ENCODE assay signal across 8 mouse cellular contexts in genomic region chr11:98681786-98682745, GRCm38 (mm10). TPM values are rescaled to one million over a fixed set of nuclear protein-coding genes. Genes with fewer than 3 reads are reported as not detected.
DNase-seq lines count a peak whose midpoint lies in the region; ATAC-seq and TF ChIP-seq lines count a peak whose summit lies in the region.

Gene Psmd3 (plus strand): TSS chr11:98682554.

- peaks cover 35% of the 10 kb centered on the region for H3K79me3 ChIP-seq in C2C12 (ENCODE audit: low read depth)

- peaks cover 47% of the 10 kb centered on the region for H3K79me2 ChIP-seq in C2C12 (ENCODE audit: control insufficient read depth, insufficient read depth)
- H3K79me2 ChIP-seq in liver, adult 2 months (ENCODE audit: control insufficient read depth, insufficient read depth, low read length) = peaks cover 9% of the 10 kb centered on the region; the same call in 1 of the 2 replicates
- H3K79me2 ChIP-seq in myocyte (ENCODE audit: control insufficient read depth, insufficient read depth) = peaks cover 28% of the 10 kb centered on the region

- H3K4me1 ChIP-seq in erythroblast, embryonic 14.5 days (ENCODE audit: control insufficient read depth) = peaks cover 41% of the 10 kb centered on the region
- H3K4me1 ChIP-seq in heart, embryonic 11.5 days (ENCODE audit: control insufficient read depth, insufficient read depth, low read length) = peaks cover 7% of the 10 kb centered on the region; the same call in 1 of the 2 replicates
- H3K4me1 ChIP-seq in kidney, embryonic 16.5 days (ENCODE audit: insufficient read depth, low read length) = peaks cover 37% of the 10 kb centered on the region
- peaks cover 5% of the 10 kb centered on the region for H3K4me1 ChIP-seq in liver, adult 2 months (ENCODE audit: control insufficient read depth, insufficient read depth, low read length)

- peak; percentile 83; the same call in 1 of the 2 replicates for TF ChIP-seq POLR2A in brain, embryonic 14.5 days (IDR thresholded peaks at IDR 0.05; ENCODE audit: borderline replicate concordance, extremely low read depth, insufficient read depth, insufficient read length, poor library complexity, severe bottlenecking)
- TF ChIP-seq POLR2A in liver, adult 2 months (IDR thresholded peaks at IDR 0.05; ENCODE audit: extremely low read depth, insufficient read depth, low read length) = peak; percentile 83
- peak; percentile 85 for TF ChIP-seq POLR2A in myocyte (IDR thresholded peaks at IDR 0.05; ENCODE audit: insufficient read length, low read depth)

- peak within 1 kb of the TSS; percentile 88 for H3K4me2 ChIP-seq in heart, embryonic 11.5 days
- H3K4me2 ChIP-seq in kidney, embryonic 16.5 days (replicated peaks; ENCODE audit: low read depth, low read length) = peak within 1 kb of the TSS; percentile 83
- H3K4me2 ChIP-seq in myocyte (ENCODE audit: low read depth) = peak within 1 kb of the TSS; percentile 98

- peak; percentile 99 for DNase-seq in brain, embryonic 14.5 days (ENCODE audit: low read depth)
- DNase-seq in liver, adult 2 months (ENCODE audit: extremely low read depth, low read depth, low spot score) = peak; percentile 93
- DNase-seq in splenic B cell, adult 2 months (ENCODE audit: low read depth, low spot score) = peak; percentile 97

- H3K9me3 ChIP-seq in erythroblast, embryonic 14.5 days (ENCODE audit: control insufficient read depth, low read length) = no peaks in the 10 kb centered on the region
- no peaks in the 10 kb centered on the region for H3K9me3 ChIP-seq in heart, embryonic 11.5 days (replicated peaks; ENCODE audit: control insufficient read depth, low read length)
- no peaks in the 10 kb centered on the region for H3K9me3 ChIP-seq in kidney, embryonic 16.5 days (ENCODE audit: low read length)

- ATAC-seq in heart, embryonic 11.5 days (replicated peaks; ENCODE audit: insufficient number of reproducible peaks, low FRiP score, low TSS enrichment) = peak; percentile 90
- ATAC-seq in kidney, embryonic 16.5 days (ENCODE audit: low FRiP score, low TSS enrichment) = peak; percentile 95

- H3K36me3 ChIP-seq in C2C12 (ENCODE audit: control insufficient read depth, insufficient read depth) (peaks cover 30% of the 10 kb centered on the region), myocyte (ENCODE audit: control insufficient read depth, insufficient read depth) (peaks cover 19% of the 10 kb centered on the region)
- peaks cover 29% of the 10 kb centered on the region for H3K36me3 ChIP-seq in erythroblast, embryonic 14.5 days (ENCODE audit: control insufficient read depth)
- H3K36me3 ChIP-seq in heart, embryonic 11.5 days (ENCODE audit: control insufficient read depth, insufficient read depth, low read length) = peaks cover 13% of the 10 kb centered on the region
- peaks cover 18% of the 10 kb centered on the region for H3K36me3 ChIP-seq in kidney, embryonic 16.5 days (ENCODE audit: insufficient read depth, low read length)
- peaks cover 10% of the 10 kb centered on the region; the same call in 1 of the 2 replicates for H3K36me3 ChIP-seq in liver, adult 2 months (ENCODE audit: control insufficient read depth, insufficient read depth, low read length)
- peaks cover 3% of the 10 kb centered on the region; the same call in 1 of the 2 replicates for H3K36me3 ChIP-seq in splenic B cell, adult 2 months (ENCODE audit: control insufficient read depth, insufficient read depth, low read length, poor library complexity, severe bottlenecking)

- WGBS in heart, embryonic 11.5 days (ENCODE audit: insufficient replicate concordance) = 4% methylated on average over 45 of the region's 45 CpGs
- 5% methylated on average over 45 of the region's 45 CpGs for WGBS in kidney, embryonic 16.5 days
- WGBS in liver, adult 2 months = 4% methylated on average over 45 of the region's 45 CpGs

- H3K27ac ChIP-seq in heart, embryonic 11.5 days (ENCODE audit: low read depth, low read length) = peak within 1 kb of the TSS; percentile 72
- peak within 1 kb of the TSS; percentile 86 for H3K27ac ChIP-seq in kidney, embryonic 16.5 days (ENCODE audit: low read length)
- H3K27ac ChIP-seq in liver, adult 2 months (replicated peaks; ENCODE audit: insufficient read depth, low read depth, low read length) = peak within 1 kb of the TSS; percentile 56

- H3ac ChIP-seq in C2C12 (ENCODE audit: control insufficient read depth, insufficient read length, low read depth) = peak within 1 kb of the TSS; percentile 98
- H3ac ChIP-seq in myocyte (ENCODE audit: control insufficient read depth, insufficient read length) = peak within 1 kb of the TSS; percentile 87

- peak within 1 kb of the TSS; percentile 100 for H3K4me3 ChIP-seq in C2C12 (ENCODE audit: insufficient read depth, poor library complexity, severe bottlenecking)
- H3K4me3 ChIP-seq in erythroblast, embryonic 14.5 days (replicated peaks) = peak within 1 kb of the TSS; percentile 100
- H3K4me3 ChIP-seq in heart, embryonic 11.5 days (ENCODE audit: low read depth, low read length) = peak within 1 kb of the TSS; percentile 99
- peak within 1 kb of the TSS; percentile 97 for H3K4me3 ChIP-seq in kidney, embryonic 16.5 days (ENCODE audit: low read length)
- peak within 1 kb of the TSS; percentile 79 for H3K4me3 ChIP-seq in liver, adult 2 months (ENCODE audit: insufficient read depth, low read depth, low read length)
- peak within 1 kb of the TSS; percentile 96 for H3K4me3 ChIP-seq in myocyte

- no peak for TF ChIP-seq CTCF in C2C12 (IDR thresholded peaks at IDR 0.05; ENCODE audit: control insufficient read depth, insufficient read depth, insufficient read length)
- TF ChIP-seq CTCF in brain, embryonic 14.5 days (IDR thresholded peaks at IDR 0.05; ENCODE audit: borderline replicate concordance, extremely low read depth, insufficient read depth, insufficient read length) = peak; percentile 24; the same call in 1 of the 2 replicates
- no peak for TF ChIP-seq CTCF in liver, adult 2 months (IDR thresholded peaks at IDR 0.05; ENCODE audit: low read depth, low read length)

- peak within 1 kb of the TSS; percentile 97 for H3K9ac ChIP-seq in heart, embryonic 11.5 days (ENCODE audit: low read depth, low read length)
- H3K9ac ChIP-seq in kidney, embryonic 16.5 days (replicated peaks; ENCODE audit: low read length) = peak within 1 kb of the TSS; percentile 99
- peak within 1 kb of the TSS; percentile 82 for H3K9ac ChIP-seq in liver, adult 2 months (ENCODE audit: low read depth, low read length)

- no peaks in the 10 kb centered on the region for H3K27me3 ChIP-seq in C2C12 (ENCODE audit: control insufficient read depth, insufficient read depth, insufficient read length)
- H3K27me3 ChIP-seq in erythroblast, embryonic 14.5 days (ENCODE audit: control insufficient read depth) = no peaks in the 10 kb centered on the region; the same call in 1 of the 2 replicates
- no peaks in the 10 kb centered on the region for H3K27me3 ChIP-seq in heart, embryonic 11.5 days (ENCODE audit: control insufficient read depth, insufficient read depth, low read length)
- no peaks in the 10 kb centered on the region for H3K27me3 ChIP-seq in kidney, embryonic 16.5 days (ENCODE audit: insufficient read depth, low read length)
- no peaks in the 10 kb centered on the region for H3K27me3 ChIP-seq in liver, adult 2 months (ENCODE audit: control insufficient read depth, insufficient read depth, low read length)
- no peaks in the 10 kb centered on the region for H3K27me3 ChIP-seq in myocyte (ENCODE audit: control insufficient read depth, insufficient read depth, insufficient read length)
- no peaks in the 10 kb centered on the region for H3K27me3 ChIP-seq in splenic B cell, adult 2 months (ENCODE audit: control insufficient read depth, insufficient read depth, low read length, poor library complexity, severe bottlenecking)

TF ChIP-seq in C2C12, 6 proteins besides CTCF, POLR2A, EP300 and RAD21:
- TF ChIP-seq MYOD1 (IDR thresholded peaks at IDR 0.05; ENCODE audit: control insufficient read depth, insufficient read length, low read depth) (peak; percentile 49), MAX (IDR thresholded peaks at IDR 0.05) (peak; percentile 91), MYOG (IDR thresholded peaks at IDR 0.05; ENCODE audit: control insufficient read depth, extremely low read depth, insufficient read length) (no peak), FOSL1 (IDR thresholded peaks at IDR 0.05; ENCODE audit: insufficient read depth, low read length, poor library complexity, severe bottlenecking) (no peak), USF1 (IDR thresholded peaks at IDR 0.05; ENCODE audit: low read depth) (no peak), CEBPB (IDR thresholded peaks at IDR 0.05; ENCODE audit: low read depth) (no peak)

TF ChIP-seq in myocyte, 11 proteins besides CTCF, POLR2A, EP300 and RAD21:
- peak; percentile 92 for TF ChIP-seq SRF (IDR thresholded peaks at IDR 0.05; ENCODE audit: control insufficient read depth, insufficient read length, low read depth)
- peak; percentile 92 for TF ChIP-seq POLR2AphosphoS2 (IDR thresholded peaks at IDR 0.05; ENCODE audit: insufficient read length, low read depth)
- no peak for TF ChIP-seq CEBPB (IDR thresholded peaks at IDR 0.05; ENCODE audit: insufficient read depth, poor library complexity, severe bottlenecking)
- no peak for TF ChIP-seq USF1 (IDR thresholded peaks at IDR 0.05; ENCODE audit: low read depth)
- peak; percentile 31 for TF ChIP-seq MAX (IDR thresholded peaks at IDR 0.05; ENCODE audit: low read depth)
- peak; percentile 41 for TF ChIP-seq E2F4 (IDR thresholded peaks at IDR 0.05; ENCODE audit: insufficient read depth)
- TF ChIP-seq TCF12 (IDR thresholded peaks at IDR 0.05; ENCODE audit: insufficient read depth, poor library complexity, severe bottlenecking) = peak; percentile 33
- TF ChIP-seq MYOG (IDR thresholded peaks at IDR 0.05; ENCODE audit: control insufficient read depth in 1 of 3, insufficient read depth in 1 of 3, insufficient read length in 2 of 3, low read depth in 2 of 3) = peak; percentile 40 to 95 (median 95)
- TF ChIP-seq TCF3 (IDR thresholded peaks at IDR 0.05; ENCODE audit: insufficient read length, low read depth) = peak; percentile 49
- peak in 2 of 3 experiments; percentile 88 for TF ChIP-seq MYOD1 (IDR thresholded peaks at IDR 0.05; ENCODE audit: control insufficient read depth in 1 of 3, insufficient read length in 2 of 3, low read depth in 2 of 3)
- peak; percentile 18 for TF ChIP-seq REST (IDR thresholded peaks at IDR 0.05; ENCODE audit: insufficient read depth, insufficient read length)

RNA-seq across cellular contexts. Expression of gene Psmd3, which starts in this region (rescaled TPM):
- polyA plus RNA-seq in C2C12 (2012; fragmentation: generic; extraction: Trizol) = 244 TPM
- polyA plus RNA-seq in brain, embryonic 14.5 days (2012; rRNA removed) = 201 and 217 TPM in 2 replicates
- polyA plus RNA-seq in erythroblast, embryonic 14.5 days (2012) = 15.0 and 17.0 TPM in 2 replicates
- polyA plus RNA-seq in heart, embryonic 11.5 days (2014; fragmentation: Nextera tagmentation; extraction: Ambion mirVana) = 122 and 131 TPM in 2 replicates
- 289 and 303 TPM in 2 replicates for polyA plus RNA-seq in kidney, embryonic 16.5 days (2015; fragmentation: Nextera tagmentation; extraction: Ambion mirVana)
- total RNA-seq in liver, adult 2 months (2014; rRNA removed) = 54.6 and 69.7 TPM in 2 replicates
- 158 TPM in 2 replicates for polyA plus RNA-seq in liver, adult 2 months (2012; rRNA removed)
- polyA plus RNA-seq in myocyte (2012; fragmentation: generic; extraction: Trizol) = 250 TPM

Comparison
In these comparisons a context has a peak if more than half of its experiments do, and no peak if none do; other contexts are left out.
1. Peak in every context shown above with its lines: DNase-seq, ATAC-seq, H3K4me3 ChIP-seq and H3K27ac ChIP-seq.